Mouse (Mus musculus): ENCODE results near the gene Dazap1.

GRCm38 (mm10) chr10:80313627-80314201 is 52.4 kb downstream of the Dazap1 start:
- TF ChIP-seq CTCF (IDR thresholded peaks at IDR 0.05; ENCODE audit: low read depth) (no peak), EP300 (IDR thresholded peaks at IDR 0.05; ENCODE audit: low read depth) (no peak)
